ENCODE assay signal across 17 mouse cellular contexts in genomic region chr19:10564278-10564677, GRCm38 (mm10).
"Had no signal": no experiment of that assay in that cellular context is flagged by ENCODE, and none has a peak within 500 bp of the region (broad histone marks: within the 10 kb centered on the region; RNA-seq: fewer than 3 reads in every experiment).

No protein-coding gene starts in this region.

- H3K4me1 ChIP-seq: neural tube, embryonic 12.5 days; neural tube, embryonic 13.5 days; neural tube, embryonic 15.5 days; stomach, embryonic 15.5 days had no signal

- H3K4me3 ChIP-seq: neural tube, embryonic 12.5 days; neural tube, embryonic 13.5 days; neural tube, embryonic 15.5 days; stomach, embryonic 15.5 days had no signal

- H3K27ac ChIP-seq: neural tube, embryonic 12.5 days; neural tube, embryonic 13.5 days; neural tube, embryonic 15.5 days; stomach, embryonic 15.5 days; stomach, postnatal 0 days had no signal

- H3K9ac ChIP-seq: neural tube, embryonic 12.5 days; neural tube, embryonic 13.5 days; neural tube, embryonic 15.5 days; stomach, embryonic 15.5 days had no signal

- H3K36me3 ChIP-seq: stomach, embryonic 15.5 days had no signal

- H3K9me3 ChIP-seq: neural tube, embryonic 12.5 days; neural tube, embryonic 13.5 days; neural tube, embryonic 15.5 days; stomach, embryonic 15.5 days had no signal

- H3K27me3 ChIP-seq: neural tube, embryonic 12.5 days; neural tube, embryonic 13.5 days; neural tube, embryonic 15.5 days; stomach, embryonic 15.5 days had no signal

- DNase-seq: retina, postnatal 1 day; right cerebral cortex, adult 18-20 months; right cerebral cortex, postnatal 14 days; right cerebral cortex, postnatal 25 days; right cerebral cortex, postnatal 4 days; spleen, adult 18-20 months; thymus, adult 18-20 months; thymus, adult 2 months; thymus, postnatal 14 days; thymus, postnatal 25 days; thymus, postnatal 36 days; thymus, postnatal 4 days had no signal
